Mouse (Mus musculus): Measurements from ENCODE around the gene Pkn3. TPM values are rescaled to one million over a fixed set of nuclear protein-coding genes. Genes with fewer than 3 reads are reported as not detected.
"Not testable (repeated sequence)": the region's sequence is repeated elsewhere in the genome, so short reads cannot be mapped to it uniquely, and the experiment has no call there.

The Pkn3 gene
- 1 to 10 TPM; 2.5 to 3.9 TPM for total RNA-seq (2021)
- long read RNA-seq, experiment 1: 0 reads
- long read RNA-seq, experiment 2, partial matches to known transcripts: 0 of 2 reads
- long read RNA-seq, experiment 2, other reads (novel, unspliced or antisense): 1 of 2 reads

DNA sequence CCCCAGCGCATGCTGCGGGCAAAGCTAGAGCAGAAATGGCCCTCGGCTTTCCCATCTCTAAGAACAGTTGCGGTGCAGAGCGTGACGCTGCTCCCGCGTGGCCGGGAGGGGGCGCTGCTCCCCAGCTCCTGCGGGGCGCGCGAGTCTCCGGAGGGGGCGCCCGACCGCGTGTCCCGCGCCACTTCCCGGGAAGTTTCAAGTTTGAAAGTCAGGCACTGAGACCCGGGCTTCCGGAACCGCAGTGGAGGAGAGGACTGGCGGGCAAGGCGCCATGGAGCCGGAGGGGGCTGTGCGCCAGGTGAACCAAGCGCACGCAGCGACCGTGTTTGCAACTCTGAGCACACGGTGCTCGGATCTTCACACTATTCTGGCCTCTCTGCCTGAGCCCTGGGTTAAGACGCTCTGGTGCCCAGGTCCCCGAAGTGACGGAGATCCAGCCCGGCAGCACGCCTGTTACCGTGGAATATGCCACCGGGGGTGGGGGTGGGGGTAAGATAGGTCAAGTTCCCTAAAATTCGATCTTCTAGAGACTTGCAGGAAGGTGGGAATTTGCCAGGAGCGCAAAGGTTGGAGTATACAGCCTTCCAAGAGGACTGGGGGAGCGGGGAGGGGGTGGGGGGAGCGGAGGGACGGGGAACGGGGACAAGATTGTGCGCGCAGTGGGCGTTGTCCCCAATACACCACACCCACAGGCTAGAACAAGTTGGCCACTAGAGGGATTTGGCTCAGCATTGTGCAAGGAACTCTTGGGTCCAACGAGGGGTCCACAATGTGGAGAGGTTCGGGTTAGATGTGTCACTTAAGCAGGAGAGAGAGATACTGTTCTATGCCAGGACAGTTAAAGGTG is at the start of gene Pkn3:
Gene Pkn3, plus strand, starts transcription at position 183 of the 847 bp plus-strand sequence.
- peak; percentile 84 for DNase-seq (ENCODE audit: low spot score)

DNA sequence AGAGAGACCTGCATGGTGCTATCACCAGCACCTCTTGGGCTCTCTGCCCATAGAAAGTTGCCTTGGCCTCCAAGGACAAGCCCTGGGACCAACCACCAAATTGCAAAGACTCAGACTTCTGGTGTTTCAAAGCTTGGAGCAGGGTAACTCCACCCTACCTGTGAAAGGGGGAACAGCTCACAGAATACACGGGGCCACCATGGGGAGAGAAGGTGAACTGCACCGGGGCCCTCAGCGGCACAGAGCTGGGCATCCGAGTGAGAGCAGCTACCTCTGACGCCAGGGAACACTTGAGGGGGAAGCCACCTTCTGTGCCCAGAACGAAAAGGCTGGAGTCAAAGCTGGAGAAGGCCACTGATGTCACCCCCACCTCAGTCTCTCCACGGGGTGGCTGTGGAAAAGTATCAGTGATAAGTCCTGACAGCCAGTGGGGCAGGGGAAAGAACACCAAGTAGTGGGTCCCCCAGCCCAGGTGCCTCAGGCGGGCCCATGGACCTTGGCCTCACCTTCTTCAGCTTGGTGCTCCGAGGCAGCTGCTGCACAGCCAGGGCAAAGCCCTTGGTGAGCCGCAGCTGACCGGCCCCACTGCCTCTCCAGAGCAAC is 45.1 kb upstream of the Pkn3 start:
- DNase-seq (ENCODE audit: low spot score): no peak

DNA sequence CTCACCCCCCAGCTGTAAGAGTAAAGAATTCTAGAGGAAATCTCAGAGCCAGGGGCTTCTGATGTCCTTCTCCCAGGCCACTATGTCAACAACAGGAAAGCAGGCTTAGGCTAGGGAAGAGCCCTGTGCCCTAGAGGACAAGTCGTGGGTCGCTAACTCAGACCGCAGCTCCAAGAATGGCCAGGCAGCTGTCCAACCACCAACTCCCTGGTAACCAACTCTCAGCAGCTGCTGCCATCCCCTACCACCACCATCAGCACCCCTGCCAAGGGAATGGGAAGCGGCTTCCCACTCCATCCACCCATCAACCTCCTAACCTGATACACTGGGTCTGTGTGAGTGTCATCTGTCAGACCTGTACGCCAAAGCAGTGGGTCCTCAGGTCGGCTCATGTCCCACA is 44.5 kb upstream of the Pkn3 start:
- no peak for DNase-seq (ENCODE audit: low spot score)

DNA sequence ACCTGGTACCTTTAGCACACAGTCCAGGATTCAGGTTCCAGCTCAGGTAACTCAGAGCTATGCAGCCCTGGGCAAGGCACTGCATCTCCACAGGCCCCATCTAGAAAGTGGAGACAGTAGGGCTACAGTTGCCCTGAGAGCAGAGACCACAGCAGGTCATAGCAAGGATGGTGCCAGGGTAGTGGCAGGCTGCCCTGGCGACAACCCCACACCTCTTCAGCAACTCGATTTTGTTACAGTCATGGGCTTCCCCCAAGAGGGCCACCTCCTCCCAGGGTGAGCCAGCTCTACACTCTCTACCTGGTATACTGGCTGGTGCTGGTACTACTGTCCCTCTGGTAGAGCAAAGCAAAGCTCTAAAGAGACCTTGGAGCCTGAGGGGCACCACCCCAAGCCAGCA is 39.7 kb upstream of the Pkn3 start:
- DNase-seq (ENCODE audit: low spot score): no peak

DNA sequence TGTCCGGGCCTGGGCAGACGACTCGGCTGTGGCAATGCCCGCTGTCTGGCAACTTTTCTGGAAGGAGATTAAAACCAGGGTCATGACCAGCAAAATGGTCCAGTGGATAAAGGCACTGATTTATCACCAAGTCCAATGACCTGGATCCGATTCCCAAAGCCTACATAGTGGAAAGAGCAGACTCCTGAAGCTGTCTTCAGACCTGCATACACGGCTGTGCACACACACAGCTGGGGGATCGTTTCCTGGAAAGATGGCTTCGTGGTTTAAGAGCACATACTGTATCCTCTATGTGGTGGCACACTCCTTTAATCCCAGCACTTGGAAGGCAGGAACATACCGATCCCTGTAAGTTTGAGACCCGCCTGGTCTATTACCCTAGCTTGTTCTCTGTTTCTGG is 39.1 kb upstream of the Pkn3 start:
- no peak for DNase-seq (ENCODE audit: low spot score)

DNA sequence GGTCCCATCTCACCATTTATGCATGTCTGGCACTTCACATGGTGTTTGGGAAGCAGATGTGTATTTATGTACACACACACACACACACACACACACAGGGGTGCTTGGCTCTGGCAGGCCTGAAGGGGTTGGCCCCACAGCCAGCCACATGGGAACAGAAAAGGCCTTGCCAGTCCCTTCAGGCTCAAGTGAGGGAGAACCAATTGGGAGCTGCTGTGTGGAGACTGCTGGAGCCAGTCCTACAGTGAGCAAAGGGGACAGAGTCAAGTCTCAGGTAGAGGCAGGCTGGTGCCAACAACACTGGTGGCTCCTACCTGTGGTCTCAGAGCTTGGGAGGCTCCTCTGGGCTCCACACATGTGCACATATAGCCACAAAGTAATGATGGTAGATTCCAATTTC is 37.8 kb upstream of the Pkn3 start:
- no peak for DNase-seq (ENCODE audit: low spot score)

DNA sequence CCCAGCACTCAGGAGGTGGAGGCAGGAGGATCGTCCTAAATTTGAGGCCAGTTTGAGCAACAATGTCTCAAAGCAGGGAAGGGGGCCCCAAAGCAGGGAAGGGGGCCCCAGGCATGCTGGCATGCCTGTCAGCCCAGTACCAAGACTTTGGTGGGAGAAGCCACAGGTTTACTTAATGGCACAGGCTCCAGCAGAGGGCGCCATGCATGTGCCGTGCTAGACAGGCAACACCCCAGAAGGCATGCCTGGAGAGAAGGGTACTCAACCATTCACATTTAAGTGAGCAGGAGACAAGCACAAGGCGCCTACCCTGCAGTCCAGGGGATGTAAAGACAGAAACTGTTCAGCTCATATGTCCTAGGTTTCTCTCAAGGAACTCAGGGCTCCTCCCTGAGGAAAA is 35.0 kb upstream of the Pkn3 start:
- peak; percentile 73 for DNase-seq (ENCODE audit: low spot score)

DNA sequence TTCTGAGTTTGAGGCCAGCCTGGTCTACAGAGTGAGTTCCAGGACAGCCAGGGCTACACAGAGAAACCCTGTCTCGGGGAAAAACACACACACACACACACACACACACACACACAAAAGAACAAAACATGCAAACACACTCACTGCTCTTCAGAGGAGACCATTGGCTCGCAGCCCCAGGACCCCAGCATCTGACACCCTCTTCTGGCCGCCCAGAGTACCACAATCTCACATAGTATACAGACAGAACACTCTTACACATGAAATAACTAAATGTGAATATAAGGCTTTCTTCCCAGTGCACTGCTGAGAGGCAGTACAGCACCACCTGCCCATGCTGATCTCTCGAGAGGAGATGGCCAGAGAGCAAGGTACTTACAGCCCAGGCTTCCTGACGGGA is 32.9 kb upstream of the Pkn3 start:
- DNase-seq (ENCODE audit: low spot score): no peak

DNA sequence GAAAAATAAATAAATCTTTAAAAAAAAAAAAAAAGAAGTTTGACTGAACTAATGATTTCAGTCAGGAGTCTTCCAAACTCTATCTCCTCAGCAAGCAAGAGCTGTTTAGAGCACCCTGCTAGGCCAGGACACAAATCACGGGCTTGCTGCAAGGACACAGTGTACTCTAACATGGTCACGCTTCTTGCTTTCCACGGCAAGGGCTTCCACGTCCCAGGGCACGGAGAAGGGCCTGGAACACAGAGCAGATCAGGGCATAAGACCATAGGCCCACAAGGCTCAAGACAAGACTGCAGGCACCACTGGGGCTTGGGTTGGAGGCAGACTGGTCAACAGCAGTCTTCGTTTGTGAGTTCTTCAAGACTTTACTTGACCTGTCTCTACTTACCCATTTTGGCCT is 30.4 kb upstream of the Pkn3 start:
- no peak for DNase-seq (ENCODE audit: low spot score)

DNA sequence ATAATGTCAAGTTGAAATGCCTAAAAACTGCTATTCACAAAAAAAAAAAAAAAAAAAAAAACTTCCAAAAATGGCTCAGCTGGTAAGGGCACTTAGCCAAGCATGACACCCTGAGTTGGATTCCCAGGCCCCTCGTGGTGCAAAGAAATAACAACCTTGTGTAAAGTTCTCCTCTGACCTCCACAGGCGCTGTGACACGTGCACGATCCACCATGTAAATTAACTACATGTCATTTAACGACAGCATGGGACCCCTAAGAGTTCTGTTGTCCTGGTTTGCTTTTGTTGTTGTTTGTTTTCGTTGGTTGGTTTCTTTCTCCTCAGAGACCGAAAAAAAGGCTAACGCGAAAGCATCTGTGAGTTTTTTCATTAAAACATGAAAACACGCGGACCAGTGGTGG is 29.4 kb upstream of the Pkn3 start:
- DNase-seq (ENCODE audit: low spot score): no peak

DNA sequence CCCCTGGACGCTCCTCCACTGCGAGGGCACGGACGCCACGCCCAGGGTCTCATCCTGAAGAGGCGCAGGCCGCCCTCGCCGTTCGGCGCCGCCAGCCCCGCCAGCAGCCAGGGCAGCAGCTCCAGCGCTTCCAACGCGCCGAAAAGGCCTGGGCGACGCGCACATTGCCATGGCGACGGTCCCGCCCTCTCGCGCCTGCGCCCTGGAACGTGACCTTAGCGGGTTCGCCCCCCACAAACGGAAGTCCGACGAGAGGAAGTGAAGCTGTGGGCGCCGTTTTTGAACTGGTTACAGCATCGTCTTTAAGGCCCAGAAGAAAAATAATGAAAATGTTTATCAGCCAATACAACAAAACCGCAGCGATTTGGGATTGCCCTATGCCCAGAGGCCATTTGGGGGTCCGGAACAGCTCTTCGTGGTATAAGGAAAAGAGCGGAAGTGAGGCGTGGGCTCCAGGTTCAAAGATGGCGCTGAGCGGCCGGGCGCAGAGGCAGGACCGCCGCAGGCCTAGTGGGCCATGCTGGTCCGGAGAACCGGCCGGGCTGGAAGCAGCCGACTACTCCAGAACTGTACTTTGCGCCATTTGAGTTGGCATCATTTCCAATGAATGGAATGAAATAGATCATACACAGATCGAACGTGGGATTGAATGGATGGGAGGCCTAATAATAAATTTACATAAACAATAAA is 28.6 kb upstream of the Pkn3 start, which contains the start of gene Wdr34:
Gene Wdr34, minus strand, starts transcription at position 183 of the 690 bp plus-strand sequence.
- DNase-seq (ENCODE audit: low spot score): peak; percentile 98

DNA sequence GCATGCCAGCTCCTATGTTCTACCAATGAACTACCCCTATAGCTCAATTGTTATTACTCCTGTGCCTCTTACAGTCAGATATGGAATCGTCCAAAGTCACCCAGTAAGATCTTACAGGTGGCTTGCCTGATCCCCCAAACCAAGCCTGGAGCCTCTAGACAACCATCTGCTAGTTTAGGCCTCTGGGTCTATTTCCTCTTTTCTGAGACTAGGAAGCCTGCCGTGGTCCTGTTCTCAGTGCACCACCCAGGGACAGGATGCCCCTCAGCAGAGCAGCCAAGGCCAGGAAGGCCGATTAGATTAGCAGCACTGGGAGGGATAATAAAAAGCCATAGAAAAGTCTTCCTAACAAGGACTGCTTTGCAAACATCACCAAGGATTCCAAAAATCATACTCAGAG is 27.7 kb upstream of the Pkn3 start:
- no peak for DNase-seq (ENCODE audit: low spot score)

DNA sequence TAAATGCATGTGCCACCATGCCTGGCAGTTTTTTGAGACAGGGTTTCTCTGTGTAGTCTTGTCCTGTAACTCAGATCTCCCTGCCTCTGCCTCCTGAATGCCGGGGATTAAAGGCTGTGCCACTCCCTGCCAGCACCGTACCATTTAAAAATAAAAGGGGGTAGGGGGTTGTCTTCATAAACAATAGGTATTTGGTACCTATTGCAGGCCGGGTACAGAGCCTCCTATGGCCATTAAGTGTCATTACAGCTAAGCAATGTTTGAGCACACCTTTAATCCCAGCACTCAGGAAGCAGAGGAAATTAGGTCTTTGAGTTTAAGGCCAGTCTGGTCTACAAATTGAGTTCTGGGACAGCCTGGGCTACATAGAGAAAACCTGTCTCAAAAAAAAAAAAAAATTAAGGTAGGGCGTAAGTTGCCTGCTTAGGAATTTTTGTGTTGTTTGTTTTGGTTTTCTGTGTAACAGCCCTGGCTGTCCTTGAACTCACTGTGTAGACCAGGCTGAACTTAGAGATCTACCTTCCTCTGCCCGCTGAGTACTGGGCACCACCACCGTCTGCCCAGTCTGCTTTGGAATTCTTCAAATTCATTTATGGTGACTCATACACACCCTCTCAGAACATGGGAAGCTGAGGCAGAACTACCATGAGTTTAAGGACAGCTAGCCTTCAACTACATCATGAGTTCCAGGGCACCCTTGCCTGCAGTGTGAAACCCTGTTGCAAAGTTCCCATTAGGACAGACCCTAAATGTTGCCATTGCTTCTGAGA is 25.3 kb upstream of the Pkn3 start:
- DNase-seq (ENCODE audit: low spot score): no peak

DNA sequence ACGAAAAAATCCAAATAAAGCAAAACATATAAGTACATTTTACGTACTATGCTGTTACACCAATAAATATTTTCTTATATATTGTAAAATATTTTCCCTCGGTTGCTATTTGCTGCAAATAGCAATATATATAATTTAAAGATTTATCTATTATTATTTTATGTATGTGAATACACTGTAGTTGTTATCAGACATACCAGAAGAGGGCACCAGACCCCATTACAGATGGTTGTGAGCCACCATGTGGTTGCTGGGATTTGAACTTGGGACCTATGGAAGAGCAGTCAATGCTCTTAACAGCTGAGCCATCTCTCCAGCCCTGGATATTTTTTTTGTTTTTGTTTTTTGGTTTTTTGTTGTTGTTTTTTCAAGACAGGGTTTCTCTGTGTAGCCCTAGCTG is 22.2 kb upstream of the Pkn3 start:
- DNase-seq (ENCODE audit: low spot score): not testable (repeated sequence)

DNA sequence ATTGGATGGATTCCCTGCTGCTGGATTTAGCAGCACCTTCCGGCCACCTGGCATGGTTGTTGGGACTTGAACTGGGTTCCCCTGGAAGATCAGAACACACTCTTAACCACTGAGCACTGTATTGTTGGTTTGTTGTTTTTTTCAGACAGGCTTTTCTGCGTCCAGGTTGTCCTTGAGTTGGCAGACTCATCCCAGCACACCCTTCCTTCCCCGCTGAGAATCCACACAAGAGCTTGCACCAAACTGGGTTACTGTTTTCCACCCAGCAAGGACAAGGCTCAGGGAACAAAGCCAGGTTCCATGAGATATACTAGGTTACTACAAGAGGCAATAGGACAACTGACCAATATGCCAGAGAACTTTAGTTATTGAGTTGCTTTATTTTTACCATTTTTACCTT is 20.7 kb upstream of the Pkn3 start:
- no peak for DNase-seq (ENCODE audit: low spot score)

DNA sequence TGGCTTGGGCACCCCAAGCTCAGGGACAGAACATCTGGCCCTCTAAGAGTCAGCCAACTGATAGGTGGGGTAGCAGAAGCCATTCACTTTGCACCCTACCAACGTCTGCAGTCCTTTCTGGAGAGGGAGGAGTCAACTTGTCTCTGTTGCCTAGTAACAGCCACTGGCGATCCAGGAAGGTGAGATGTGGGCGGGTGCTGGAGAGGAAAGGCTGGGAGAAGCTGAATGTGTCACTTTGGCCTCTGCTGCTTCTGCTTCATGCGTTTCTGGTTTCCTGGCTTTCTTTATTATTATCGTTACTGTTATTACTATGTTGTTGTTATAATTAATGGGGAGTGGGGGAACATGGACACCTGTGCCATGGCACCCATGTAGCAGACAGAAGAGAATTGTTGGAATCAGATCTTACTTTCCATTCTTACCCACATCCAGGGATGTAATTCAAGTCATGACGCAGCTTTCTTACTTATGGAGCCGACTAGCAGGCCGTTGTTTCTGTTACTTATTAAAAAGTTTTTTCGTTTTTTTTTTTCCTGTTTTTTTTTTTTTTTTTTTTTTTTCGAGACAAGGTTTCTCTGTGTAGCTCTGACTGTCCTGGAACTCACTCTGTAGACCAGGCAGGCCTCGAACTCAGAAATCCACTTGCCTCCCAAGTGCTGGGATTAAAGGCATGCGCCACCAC is 20.1 kb upstream of the Pkn3 start, which contains the start of gene Set:
Gene Set, plus strand, starts transcription at position 156 of the 682 bp plus-strand sequence.
- DNase-seq (ENCODE audit: low spot score): no peak

DNA sequence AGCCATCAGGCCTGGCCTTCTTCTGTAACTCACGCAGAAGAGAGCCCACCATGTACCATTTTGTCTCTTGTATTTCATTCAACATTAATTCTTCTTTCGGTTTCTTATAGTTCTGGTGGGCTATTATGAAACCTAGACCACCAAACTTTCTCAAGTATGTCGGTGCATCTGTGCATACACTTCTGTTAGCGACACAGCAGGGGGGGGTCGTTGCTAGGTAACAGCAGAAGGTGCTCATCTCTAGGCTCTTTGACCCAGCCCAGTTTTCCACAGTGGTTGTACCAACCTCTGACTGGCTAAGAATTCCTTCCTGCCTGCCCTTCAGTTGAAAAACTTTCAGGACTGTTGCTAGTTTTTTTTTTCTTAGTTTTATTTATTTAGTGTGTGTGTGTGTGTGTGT is 19.1 kb upstream of the Pkn3 start:
- no peak for DNase-seq (ENCODE audit: low spot score)

DNA sequence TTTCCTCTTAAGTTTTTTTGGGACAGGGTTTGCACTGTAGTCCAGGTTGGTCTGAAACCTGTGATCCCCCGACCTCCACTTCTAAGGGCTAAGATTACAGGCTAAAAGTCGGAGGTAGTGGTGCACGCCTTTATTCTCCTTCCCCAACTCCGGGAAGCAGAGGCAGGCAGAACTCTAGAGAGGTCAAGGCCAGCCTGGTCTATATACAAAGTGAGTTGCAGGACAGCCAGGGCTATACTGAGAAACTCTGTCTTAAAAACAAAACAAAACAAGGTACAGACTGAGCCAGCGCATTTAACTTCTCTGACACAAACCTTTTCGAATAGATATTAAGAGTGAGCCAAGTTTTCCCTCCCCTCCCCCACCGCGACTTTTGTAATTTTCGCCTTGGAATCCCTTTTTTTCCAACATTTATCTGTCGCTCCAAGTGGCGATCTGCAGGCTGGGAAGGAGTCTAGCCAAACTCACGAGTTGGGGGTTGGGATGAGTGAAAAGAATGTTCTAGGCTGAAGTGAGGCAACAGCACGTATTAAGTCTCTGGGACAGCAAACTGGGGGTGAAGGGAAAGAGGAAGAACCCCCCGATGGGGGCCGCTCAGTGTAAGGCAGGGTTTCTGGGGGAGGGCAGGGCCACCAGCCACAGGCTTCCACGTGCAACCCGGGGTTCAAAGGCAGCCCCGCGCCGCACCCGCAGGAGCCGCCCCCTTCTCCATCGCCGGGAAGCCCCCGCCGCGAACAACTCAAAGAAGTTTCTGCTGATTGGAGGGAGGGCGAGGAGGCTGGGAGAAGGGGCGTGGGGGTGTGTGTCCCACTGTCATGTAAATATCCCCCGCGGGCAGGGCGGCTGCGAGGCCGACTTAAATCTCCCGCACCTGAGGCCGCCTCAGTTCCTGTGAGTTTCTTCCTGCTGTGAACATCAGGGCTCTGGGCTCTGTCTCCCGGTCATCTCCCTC is 16.0 kb upstream of the Pkn3 start:
- DNase-seq (ENCODE audit: low spot score): peak; percentile 16

DNA sequence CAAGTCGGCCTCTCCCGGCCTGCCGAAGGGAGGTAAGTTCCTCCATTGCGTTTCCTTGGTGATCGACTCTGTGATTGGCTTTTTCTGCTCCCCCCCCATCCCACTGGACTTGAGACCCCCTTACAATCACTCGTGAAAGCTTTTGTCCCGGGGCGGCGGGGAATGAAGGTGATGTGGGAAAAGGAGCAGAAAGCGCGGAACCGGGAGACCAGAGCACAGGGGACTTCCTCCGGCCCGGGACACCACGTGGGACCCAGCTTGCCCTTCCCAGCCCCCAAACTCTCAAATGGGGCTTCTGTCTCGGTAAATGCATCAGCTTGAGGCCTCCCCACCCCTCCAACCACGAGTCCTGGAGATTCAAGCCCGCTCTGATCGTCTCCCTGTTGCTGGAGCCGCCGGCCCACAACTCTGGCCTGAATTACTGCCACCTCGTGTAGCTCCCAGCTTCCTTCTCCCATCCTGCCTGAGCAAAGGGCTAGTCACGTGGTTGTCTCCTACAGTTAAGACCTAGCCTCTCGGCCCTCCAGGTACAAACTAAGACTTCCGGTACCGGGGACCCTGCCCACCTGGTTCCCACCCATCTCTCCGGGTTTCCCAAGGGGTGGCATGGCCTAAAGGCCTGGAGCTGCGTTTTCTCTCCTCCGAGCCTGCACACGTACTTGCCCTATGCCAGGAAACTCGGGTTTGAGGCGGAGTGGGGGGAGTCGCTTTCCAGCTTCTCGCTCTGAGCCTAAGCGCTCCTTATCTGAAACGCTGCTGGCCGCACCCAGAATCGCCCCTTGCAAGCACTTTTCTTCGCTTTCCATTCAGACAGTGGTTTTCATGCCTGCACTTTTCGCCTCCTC is 15.0 kb upstream of the Pkn3 start:
- DNase-seq (ENCODE audit: low spot score): peak; percentile 62

All from gastrocnemius, adult 18-20 months (tissue).